Comparison of ENCODE assay signal across 8 mouse cellular contexts in genomic region chr5:114571451-114572030, GRCm38 (mm10). TPM values are rescaled to one million over a fixed set of nuclear protein-coding genes. Genes with fewer than 3 reads are reported as not detected.
DNase-seq lines count a peak whose midpoint lies in the region; ATAC-seq and TF ChIP-seq lines count a peak whose summit lies in the region.

No protein-coding gene starts in this region.

- no peak for DNase-seq in layer of hippocampus, adult 2 months (ENCODE audit: low spot score in 2 of 2)
- no peak for DNase-seq in layer of hippocampus, adult 8-10 months (ENCODE audit: low spot score in 2 of 2)
- DNase-seq in embryo, embryonic 9.5 days (ENCODE audit: extremely low spot score), result peak; percentile 67
- DNase-seq in neural tube, embryonic 11.5 days (ENCODE audit: low spot score), result peak; percentile 85
- DNase-seq in ovary, postnatal 10 days (ENCODE audit: low spot score), result no peak
- DNase-seq in urinary bladder, adult 18-20 months (ENCODE audit: low spot score in 2 of 2), result no peak
- no peak for DNase-seq in cerebellum, adult 8-10 months

- ATAC-seq in intestine, embryonic 15.5 days, result no peak
- ATAC-seq in neural tube, embryonic 11.5 days (ENCODE audit: insufficient read depth, low FRiP score, low TSS enrichment), result peak; percentile 57

- H3K36me3 ChIP-seq in intestine, embryonic 15.5 days, result no peaks in the 10 kb centered on the region
- no peaks in the 10 kb centered on the region for H3K36me3 ChIP-seq in neural tube, embryonic 11.5 days (ENCODE audit: control insufficient read depth, insufficient read depth, low read length)

- H3K9me3 ChIP-seq in intestine, embryonic 15.5 days, result no peaks in the 10 kb centered on the region
- H3K9me3 ChIP-seq in neural tube, embryonic 11.5 days (ENCODE audit: control insufficient read depth, low read length), result no peaks in the 10 kb centered on the region

- peak overlapping the region; percentile 30 for H3K9ac ChIP-seq in intestine, embryonic 15.5 days
- peak overlapping the region; percentile 60 for H3K9ac ChIP-seq in neural tube, embryonic 11.5 days (ENCODE audit: low read length)

- H3K4me2 ChIP-seq in intestine, embryonic 15.5 days (replicated peaks), result peak overlapping the region; percentile 61
- H3K4me2 ChIP-seq in neural tube, embryonic 11.5 days (ENCODE audit: low read depth), result peak overlapping the region; percentile 42

- no peak for TF ChIP-seq CTCF in layer of hippocampus, adult 2 months (conservative IDR thresholded peaks at IDR 0.05)

- 0 out of 2 replicates have a peak overlapping the region, but pooled peaks have one; percentile 10 for H3K27ac ChIP-seq in layer of hippocampus, adult 2 months
- peak overlapping the region; percentile 20; the same call in 1 of the 2 replicates for H3K27ac ChIP-seq in intestine, embryonic 15.5 days
- peak overlapping the region; percentile 85 for H3K27ac ChIP-seq in neural tube, embryonic 11.5 days (ENCODE audit: low read depth, low read length)

- peaks cover 67% of the 10 kb centered on the region for H3K4me1 ChIP-seq in intestine, embryonic 15.5 days (replicated peaks)
- peaks cover 71% of the 10 kb centered on the region for H3K4me1 ChIP-seq in neural tube, embryonic 11.5 days (ENCODE audit: control insufficient read depth, insufficient read depth, low read length)

- H3K27me3 ChIP-seq in intestine, embryonic 15.5 days (replicated peaks), result no peaks in the 10 kb centered on the region; the same call in 1 of the 2 replicates
- H3K27me3 ChIP-seq in neural tube, embryonic 11.5 days (ENCODE audit: control insufficient read depth, insufficient read depth, low read length), result 0 out of 2 replicates have a peak, but pooled peaks cover 2% of the 10 kb centered on the region

- 4% methylated on average over 39 of the region's 39 CpGs for WGBS in intestine, embryonic 15.5 days
- WGBS in neural tube, embryonic 11.5 days, result under 1% methylated on average over 39 of the region's 39 CpGs

- peak overlapping the region; percentile 48 for H3K4me3 ChIP-seq in layer of hippocampus, adult 2 months
- H3K4me3 ChIP-seq in intestine, embryonic 15.5 days (replicated peaks), result peak overlapping the region; percentile 35
- H3K4me3 ChIP-seq in neural tube, embryonic 11.5 days (ENCODE audit: low read depth, low read length), result peak overlapping the region; percentile 35

RNA-seq across cellular contexts. Expression of gene Fam222a, which starts 3.7 kb away (rescaled TPM):
- 1 to 10 TPM; 3.5 to 4.1 TPM for total RNA-seq in layer of hippocampus, adult 2 months (2021)
- total RNA-seq in layer of hippocampus, adult 8-10 months (2022), result 1 to 10 TPM; 4.9 to 7.2 (median 6.7) TPM
- 5.1 and 6.2 TPM in 2 replicates for polyA plus RNA-seq in intestine, embryonic 15.5 days (2015; fragmentation: Nextera tagmentation; extraction: Ambion mirVana)
- polyA plus RNA-seq in neural tube, embryonic 11.5 days (2014; fragmentation: Nextera tagmentation; extraction: Ambion mirVana), result 5.0 and 7.5 TPM in 2 replicates

Comparison
In these comparisons a context has a peak if more than half of its experiments do, and no peak if none do; other contexts are left out.
1. DNase-seq: peak in embryo, embryonic 9.5 days (single experiment) and neural tube, embryonic 11.5 days (single experiment); none in layer of hippocampus, adult 2 months (0 of 2), layer of hippocampus, adult 8-10 months (0 of 2), ovary, postnatal 10 days (single experiment), urinary bladder, adult 18-20 months (0 of 2) and cerebellum, adult 8-10 months (single experiment).
2. H3K27ac ChIP-seq: peak in every context shown above with its lines; median percentile 85 in neural tube, embryonic 11.5 days; 20 in intestine, embryonic 15.5 days; 10 in layer of hippocampus, adult 2 months.
3. Peak in every context shown above with its lines, with median percentiles within 50 percentile points of each other: H3K4me3 ChIP-seq.